Mouse (Mus musculus): ENCODE results near the gene Sp6.

Gene Sp6

DNA sequence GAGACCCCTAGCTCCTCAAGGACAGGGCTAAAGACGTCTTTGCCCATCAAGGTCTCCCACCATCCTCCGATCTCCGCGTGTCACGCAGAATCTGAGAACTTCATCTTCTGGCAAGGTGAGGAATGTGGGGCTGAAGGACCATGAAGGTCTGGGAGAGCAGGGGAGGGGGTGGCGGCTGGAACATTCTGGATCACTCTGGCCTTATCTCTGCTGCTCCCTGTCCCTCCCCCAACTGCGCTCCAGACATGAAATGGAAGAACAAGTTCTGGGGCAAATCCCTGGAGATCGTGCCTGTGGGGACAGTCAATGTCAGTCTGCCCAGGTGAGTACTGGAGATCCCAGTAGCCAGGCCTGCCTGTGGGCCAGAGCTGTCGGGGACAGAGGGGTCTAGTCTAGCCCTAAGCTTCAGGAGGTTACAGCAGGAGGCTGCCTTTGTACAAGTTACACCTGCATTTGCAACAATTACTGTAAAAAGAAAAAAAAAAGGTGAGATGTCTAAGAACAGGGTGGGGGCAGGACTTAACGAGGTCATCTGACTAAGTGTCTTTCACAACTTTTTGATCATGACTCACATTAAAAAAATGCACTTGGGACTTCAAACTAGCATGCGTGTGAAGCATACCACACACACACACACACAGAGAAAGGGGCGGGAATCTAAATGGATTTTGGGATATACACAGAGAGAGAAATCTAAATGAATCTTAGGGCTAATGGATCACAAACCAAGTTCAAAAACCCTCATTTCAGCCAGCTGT, 52.5 kb downstream of the Sp6 start:
- DNase-seq, result no peak

DNA sequence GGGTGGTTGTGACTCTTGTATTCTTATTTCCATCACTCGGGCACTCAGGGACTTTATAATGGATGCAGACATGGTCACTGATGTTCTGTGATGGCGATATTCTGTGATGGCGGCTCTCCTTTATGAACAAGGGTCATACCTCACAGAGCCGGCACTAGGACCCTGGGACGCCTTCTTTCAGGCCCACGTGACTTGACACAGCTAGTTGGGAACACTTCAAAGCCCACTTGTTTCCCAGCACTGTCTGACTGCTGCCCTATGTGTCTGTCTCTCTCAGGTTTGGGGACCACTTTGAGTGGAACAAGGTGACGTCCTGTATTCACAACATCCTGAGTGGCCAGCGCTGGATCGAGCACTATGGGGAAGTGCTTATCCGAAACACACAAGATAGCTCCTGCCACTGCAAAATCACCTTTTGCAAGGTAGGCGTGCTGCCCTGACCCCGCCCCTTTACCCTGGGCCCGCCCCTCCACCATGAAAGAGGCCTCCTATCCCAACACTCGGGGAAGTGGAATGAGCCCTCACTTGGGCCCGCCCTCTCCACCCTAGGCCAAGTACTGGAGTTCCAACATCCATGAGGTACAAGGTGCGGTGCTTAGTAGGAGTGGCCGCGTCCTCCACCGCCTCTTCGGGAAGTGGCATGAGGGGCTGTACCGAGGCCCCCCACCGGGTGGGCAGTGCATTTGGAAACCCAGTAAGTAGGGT, 53.6 kb downstream of the Sp6 start:
- DNase-seq, result no peak

DNA sequence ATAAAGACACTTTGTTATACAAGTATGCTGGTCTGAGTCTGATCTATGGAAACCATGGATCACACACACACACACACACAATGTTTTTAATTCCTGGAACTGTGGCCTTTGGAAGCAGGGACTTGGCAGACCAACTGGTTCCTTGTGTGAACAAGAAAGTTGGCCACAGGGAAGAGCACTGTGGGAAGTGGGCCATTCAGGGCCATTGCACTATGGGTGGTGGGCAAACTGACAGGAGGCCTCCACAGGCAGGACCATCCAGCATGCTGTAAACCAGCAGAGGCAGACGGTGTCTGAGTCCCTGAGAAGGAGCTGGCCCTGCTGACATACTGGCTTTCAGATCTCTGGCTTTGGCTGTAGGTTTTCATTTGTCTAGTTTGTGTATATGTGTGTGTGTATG, 56.1 kb downstream of the Sp6 start:
- no peak for DNase-seq

DNA sequence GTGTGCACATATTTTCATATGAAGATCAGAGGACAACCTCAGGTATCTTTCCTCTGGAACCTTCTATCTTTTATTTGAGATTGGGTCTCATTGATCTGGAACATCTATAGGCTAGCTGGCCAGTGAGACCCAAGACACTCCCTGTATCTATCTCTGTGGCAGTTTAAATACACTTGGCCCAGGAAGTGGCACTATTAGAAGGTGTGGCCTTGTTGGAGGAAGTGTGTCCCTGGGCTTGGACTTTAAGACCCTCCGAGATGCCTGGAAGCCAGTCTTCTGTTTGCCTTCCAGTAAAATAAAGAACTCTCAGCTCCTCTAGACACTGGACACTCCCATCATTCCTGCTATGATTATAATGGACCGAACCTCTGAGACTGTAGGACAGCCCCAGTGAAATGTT, 56.6 kb downstream of the Sp6 start:
- no peak for DNase-seq

DNA sequence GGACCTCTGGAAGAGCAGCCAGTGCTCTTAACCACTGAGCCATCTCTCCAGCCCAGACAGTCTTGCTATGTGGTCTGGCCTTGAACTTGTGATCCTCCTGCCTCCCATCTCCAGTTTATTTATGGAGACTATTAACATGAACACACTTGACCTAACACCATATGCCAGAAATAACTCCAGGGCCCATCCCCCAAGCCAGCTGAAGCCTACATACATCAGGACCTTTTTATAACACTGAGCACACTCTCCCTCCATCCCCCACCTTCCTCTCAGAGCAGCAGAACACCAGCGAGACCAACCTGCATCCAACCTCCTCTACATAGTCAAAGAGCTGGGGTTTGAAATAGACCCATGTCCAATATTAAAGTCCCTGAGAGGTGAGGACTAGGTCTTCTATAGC, 57.9 kb downstream of the Sp6 start:
- DNase-seq, result no peak

DNA sequence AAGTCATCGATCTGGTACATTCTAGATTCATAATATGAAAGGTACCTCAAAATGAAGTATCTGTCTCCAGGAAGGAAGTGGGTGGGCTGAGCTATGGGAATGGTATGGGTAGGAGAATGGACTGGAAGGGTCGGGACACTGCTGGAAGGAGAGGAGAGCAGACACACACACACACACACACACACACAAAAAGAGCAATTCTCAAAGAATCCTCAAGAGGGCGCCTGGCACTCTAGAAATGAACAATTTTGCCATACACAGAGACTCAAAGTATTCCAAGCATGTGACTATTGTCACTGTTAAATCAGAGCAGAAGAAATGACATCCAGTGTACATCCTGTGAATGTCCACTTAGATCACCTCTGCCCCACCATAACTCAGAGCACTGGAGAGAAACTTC, 59.3 kb downstream of the Sp6 start:
- DNase-seq, result peak; percentile 46

DNA sequence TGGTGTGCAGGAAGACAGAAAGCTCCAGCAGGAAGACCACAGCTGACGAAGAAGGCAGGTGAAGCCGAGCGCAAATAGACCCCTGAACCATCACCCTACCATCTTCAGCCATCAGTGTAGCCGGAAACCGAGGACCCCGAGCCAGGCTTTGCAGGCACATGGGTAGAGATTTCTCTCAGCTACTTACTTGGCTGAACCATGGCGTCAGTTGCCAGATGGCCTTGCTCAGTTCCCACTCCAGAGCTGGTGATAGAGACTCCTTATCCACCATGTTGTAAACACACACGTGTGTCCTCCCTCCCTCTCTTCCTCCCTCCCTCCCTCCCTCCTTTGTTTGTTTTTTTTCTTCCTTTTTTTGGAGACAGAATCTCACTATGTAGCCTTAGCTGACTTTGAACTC, 61.0 kb downstream of the Sp6 start:
- DNase-seq, result no peak
